Mouse (Mus musculus) limb, embryonic 14.5 days (tissue): Measurements from ENCODE around the gene Gm20897. TPM values are rescaled to one million over a fixed set of nuclear protein-coding genes. Genes with fewer than 3 reads are reported as not detected.
"Not testable (repeated sequence)": the region's sequence is repeated elsewhere in the genome, so short reads cannot be mapped to it uniquely, and the experiment has no call there.

Experiments used
- ATAC-seq: fragments of 200-750 bp; cut with Nextera tagmentation; 2 replicates; pipeline ENCODE4 v1.8.0; 2017; ENCODE audit warnings: low read depth, moderate number of reproducible peaks, moderate TSS enrichment; ENCODE audit not compliant: low FRiP score
- DNase-seq: peaks from one replicate; pipeline ENCODE4 v3.0.0-alpha.2; 2015; ENCODE audit warnings: low spot score
- H3K27ac ChIP-seq: fragments of 300-500 bp; sonication (generic); replicated peaks from 2 replicates; pipeline ENCODE4 v1.5.1; 2014; ENCODE audit warnings: low read depth, mild to moderate bottlenecking, low read length, moderate library complexity, mixed read lengths
- H3K27me3 ChIP-seq: fragments of 300-500 bp; sonication (generic); 2 replicates; pipeline ENCODE4 v1.6.1; 2014; ENCODE audit warnings: low read length, mixed read lengths; ENCODE audit not compliant: control insufficient read depth, insufficient read depth
- H3K36me3 ChIP-seq: fragments of 300-500 bp; sonication (generic); 2 replicates; pipeline ENCODE4 v1.6.1; 2014; ENCODE audit warnings: mild to moderate bottlenecking, low read length, moderate library complexity, mixed read lengths; ENCODE audit not compliant: control insufficient read depth, insufficient read depth
- H3K4me1 ChIP-seq: fragments of 300-500 bp; sonication (generic); 2 replicates; pipeline ENCODE4 v1.6.1; 2014; ENCODE audit warnings: antibody characterized with exemption, low read length, mixed read lengths; ENCODE audit not compliant: control insufficient read depth, insufficient read depth
- H3K4me2 ChIP-seq: fragments of 300-500 bp; sonication (generic); replicated peaks from 2 replicates; pipeline ENCODE4 v1.6.1; 2014; ENCODE audit warnings: low read depth, mild to moderate bottlenecking, low read length, moderate library complexity; ENCODE audit not compliant: severe bottlenecking
- H3K4me3 ChIP-seq: fragments of 300-500 bp; sonication (generic); replicated peaks from 2 replicates; pipeline ENCODE4 v1.5.1; 2014; ENCODE audit warnings: low read length
- H3K9ac ChIP-seq: fragments of 300-500 bp; sonication (generic); 2 replicates; pipeline ENCODE4 v1.6.1; 2014; ENCODE audit warnings: mild to moderate bottlenecking, low read depth, low read length, moderate library complexity; ENCODE audit not compliant: severe bottlenecking
- H3K9me3 ChIP-seq: fragments of 300-500 bp; sonication (generic); 2 replicates; pipeline ENCODE4 v1.6.1; 2016; ENCODE audit warnings: low read length; ENCODE audit not compliant: control insufficient read depth
- WGBS: fragments of 180-500 bp; shearing (Covaris S2); extraction: QIAGEN DNeasy Blood & Tissue Kit; methylation state at CpG from one replicate; pipeline ENCODE4 v1.1.7; 2014; 5-methylcytosine and 5-hydroxymethylcytosine counted together
- polyA plus RNA-seq, 2 experiments: library from polyadenylated mRNA; depleted of rRNA in 1 of 2; stranded (reverse) in 1 of 2; unstranded in 1 of 2; fragments of >200 nt; fragmentation: Nextera tagmentation in 1 of 2; extraction: Ambion mirVana in 1 of 2; gene quantifications; 2 replicates each; pipeline versions ENCODE4 v1.2.1 to v1.2.3; 2012 to 2014

The Gm20897 gene
- not detected in 2 replicates for polyA plus RNA-seq (2012; rRNA removed)
- not detected in 2 replicates for polyA plus RNA-seq (2014; fragmentation: Nextera tagmentation; extraction: Ambion mirVana)

- not testable (repeated sequence) for ATAC-seq, H3K27ac ChIP-seq
- WGBS: 95% methylated on average over 5 of the region's 6 CpGs
These were observed at the start of gene Gm20897 for GRCm38 (mm10) chrY:38502138-38502537. TSS of gene Gm20897 (minus strand) at chrY:38502238.

More at GRCm38 (mm10) chrY:38502138-38502537, at the start of gene Gm20897:
- not testable (repeated sequence) for H3K9me3 ChIP-seq, H3K36me3 ChIP-seq, DNase-seq, H3K9ac ChIP-seq, H3K4me1 ChIP-seq, H3K4me3 ChIP-seq, H3K27me3 ChIP-seq, H3K4me2 ChIP-seq

Other genes starting within 250 kb of the Gm20897 start
- not detected in 2 replicates for gene Gm21732, start 73.5 kb upstream of the Gm20897 start, polyA plus RNA-seq (2012; rRNA removed)
- not detected in 2 replicates for gene Gm21732, start 73.5 kb upstream of the Gm20897 start, polyA plus RNA-seq (2014; fragmentation: Nextera tagmentation; extraction: Ambion mirVana)